Mouse (Mus musculus) forebrain, embryonic 10.5 days (tissue): ENCODE measurements at regions not wholly inside any gene's neighbourhood (a gene's known extent, or its start where the extent isn't known, plus 50 kb on each side); places are given as distances from the start of the nearest gene placed in this dataset.

Experiments
- DNase-seq: peaks from one replicate; pipeline ENCODE4 v3.0.0-alpha.2; 2017; ENCODE audit warnings: low spot score; ENCODE audit errors: extremely low spot score
- H3K27ac ChIP-seq: fragments of 300-500 bp; sonication (generic); 2 replicates; pipeline ENCODE4 v1.5.1; 2016; ENCODE audit warnings: mild to moderate bottlenecking
- H3K27me3 ChIP-seq: fragments of 300-500 bp; sonication (generic); 2 replicates; pipeline ENCODE4 v1.6.1; 2016; ENCODE audit warnings: mild to moderate bottlenecking; ENCODE audit not compliant: poor library complexity, severe bottlenecking
- H3K36me3 ChIP-seq: fragments of 300-500 bp; sonication (generic); replicated peaks from 2 replicates; pipeline ENCODE4 v1.6.1; 2016; ENCODE audit warnings: mild to moderate bottlenecking, moderate library complexity
- H3K4me1 ChIP-seq: fragments of 300-500 bp; sonication (generic); 2 replicates; pipeline ENCODE4 v1.6.1; 2016
- H3K4me3 ChIP-seq: fragments of 300-500 bp; sonication (generic); 2 replicates; pipeline ENCODE4 v1.5.1; 2016; ENCODE audit warnings: mild to moderate bottlenecking, moderate library complexity
- H3K9me3 ChIP-seq: fragments of 300-500 bp; sonication (generic); 2 replicates; pipeline ENCODE4 v1.6.1; 2016; ENCODE audit warnings: mild to moderate bottlenecking, moderate library complexity
- WGBS: fragments of 180-500 bp; shearing (Covaris S2); methylation state at CpG from one replicate; pipeline ENCODE4 v1.1.7; 2016; 5-methylcytosine and 5-hydroxymethylcytosine counted together

DNA sequence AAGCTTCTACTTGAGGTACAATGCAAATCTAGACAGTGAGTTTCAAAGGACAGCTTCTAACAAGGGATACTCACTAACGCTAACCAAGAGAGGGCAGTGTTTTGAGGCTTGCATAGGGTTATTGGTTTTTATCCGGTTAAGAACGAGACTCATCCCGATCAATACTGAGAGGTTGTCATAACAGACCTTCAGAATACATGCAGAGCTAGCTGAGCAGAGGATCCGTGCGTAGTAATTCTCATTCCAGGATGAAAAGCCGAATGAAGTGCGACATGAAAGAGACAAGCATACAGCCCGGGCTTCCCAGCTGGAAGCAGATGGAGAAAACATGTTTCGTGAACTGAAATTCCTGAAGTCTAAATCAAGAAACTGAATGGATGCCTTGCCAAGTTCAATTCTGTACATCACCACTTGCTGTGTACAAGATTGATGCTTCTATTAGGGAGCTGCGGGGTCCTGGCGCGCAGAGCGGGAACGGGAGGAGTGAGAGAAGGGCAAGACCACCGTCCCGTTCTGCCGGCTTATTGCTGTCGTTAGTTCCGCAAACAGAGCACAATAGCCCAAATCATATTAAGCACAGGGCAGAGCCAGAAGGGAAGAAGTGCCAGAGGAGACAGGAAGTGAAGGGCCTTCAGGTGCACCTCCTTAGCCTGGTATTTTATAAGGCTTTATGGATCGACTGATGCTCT is 65.4 kb upstream of the Tes start:
- no peaks in the 10 kb centered on the region for H3K36me3 ChIP-seq
- H3K4me1 ChIP-seq, result peaks cover 14% of the 10 kb centered on the region
- 78% methylated on average over 21 of the region's 21 CpGs for WGBS
- DNase-seq, result no peak
- H3K4me3 ChIP-seq, result no peak overlapping the region
- peaks cover 4% of the 10 kb centered on the region; the same call in 1 of the 2 replicates for H3K9me3 ChIP-seq
- H3K27me3 ChIP-seq, result peaks cover 19% of the 10 kb centered on the region
- no peak overlapping the region for H3K27ac ChIP-seq

DNA sequence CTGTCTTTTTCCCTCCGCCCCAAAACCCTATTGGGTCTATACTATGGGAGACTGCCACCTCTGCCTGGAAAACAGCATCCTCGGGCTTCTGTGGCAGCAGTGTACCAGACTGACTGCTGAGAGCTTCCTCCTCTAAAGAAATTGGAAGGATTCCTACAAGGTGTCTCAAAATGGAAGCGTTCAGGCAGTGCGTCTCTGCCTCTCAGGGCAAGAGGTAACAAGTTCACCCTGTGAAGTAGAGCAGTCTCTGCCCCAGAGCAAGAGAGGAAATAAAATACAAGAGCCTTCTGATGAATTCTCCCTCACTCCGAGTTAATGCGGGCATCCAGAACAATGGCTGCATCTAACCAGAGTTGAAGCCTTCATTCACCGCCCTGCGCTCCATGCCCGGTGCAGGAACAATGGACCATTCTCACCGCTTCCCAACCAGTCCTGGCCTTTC is 69.4 kb upstream of the Tes start:
- no peaks in the 10 kb centered on the region for H3K36me3 ChIP-seq
- peaks cover 25% of the 10 kb centered on the region for H3K4me1 ChIP-seq
- no peaks in the 10 kb centered on the region for H3K9me3 ChIP-seq
- H3K27me3 ChIP-seq, result peaks cover 48% of the 10 kb centered on the region
- 8% methylated on average over 10 of the region's 10 CpGs for WGBS
- H3K27ac ChIP-seq, result peak overlapping the region; percentile 67
- peak overlapping the region; percentile 41 for H3K4me3 ChIP-seq
- DNase-seq, result peak; percentile 33

- peak; percentile 34 for DNase-seq
- Histone ChIP-seq H3K4me3 (peak overlapping the region; percentile 16; the same call in 1 of the 2 replicates), H3K36me3 (no peaks in the 10 kb centered on the region), H3K4me1 (peaks cover 23% of the 10 kb centered on the region), H3K27ac (no peak overlapping the region), H3K27me3 (peaks cover 53% of the 10 kb centered on the region), H3K9me3 (no peaks in the 10 kb centered on the region)
- 6% methylated on average over 8 of the region's 8 CpGs for WGBS
These were observed 70.2 kb upstream of the Tes start for GRCm38 (mm10) chr6:16994711-16995110.

- Histone ChIP-seq H3K36me3 (no peaks in the 10 kb centered on the region), H3K4me3 (no peak overlapping the region; the same call in 1 of the 2 replicates), H3K4me1 (peaks cover 22% of the 10 kb centered on the region), H3K9me3 (no peaks in the 10 kb centered on the region), H3K27me3 (peaks cover 60% of the 10 kb centered on the region), H3K27ac (no peak overlapping the region)
- no peak for DNase-seq
- WGBS, result 48% methylated on average over 15 of the region's 15 CpGs
These were observed 72.9 kb upstream of the Tes start for GRCm38 (mm10) chr6:16991996-16992591.

DNA sequence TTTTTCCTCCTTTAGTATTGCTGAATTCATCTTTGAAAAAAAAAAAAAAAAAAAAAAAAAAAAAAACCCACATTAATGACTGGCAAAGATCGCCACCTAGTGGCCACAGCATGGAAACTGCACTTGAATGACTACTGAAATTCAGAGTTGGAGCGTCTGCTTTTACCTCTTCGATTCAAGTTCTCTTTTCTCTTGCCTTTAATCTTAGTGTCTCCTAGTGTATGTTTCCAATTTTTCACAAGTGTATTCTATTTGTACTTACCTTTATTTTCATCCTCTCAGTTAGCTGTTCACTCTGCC is 79.9 kb upstream of the Tfec start:
- Histone ChIP-seq H3K4me1 (no peaks in the 10 kb centered on the region), H3K4me3 (no peak overlapping the region), H3K36me3 (no peaks in the 10 kb centered on the region), H3K9me3 (no peaks in the 10 kb centered on the region), H3K27me3 (peaks cover 12% of the 10 kb centered on the region; the same call in 1 of the 2 replicates), H3K27ac (no peak overlapping the region)
- DNase-seq, result no peak
- WGBS, result 39% methylated on average over 3 of the region's 3 CpGs

DNA sequence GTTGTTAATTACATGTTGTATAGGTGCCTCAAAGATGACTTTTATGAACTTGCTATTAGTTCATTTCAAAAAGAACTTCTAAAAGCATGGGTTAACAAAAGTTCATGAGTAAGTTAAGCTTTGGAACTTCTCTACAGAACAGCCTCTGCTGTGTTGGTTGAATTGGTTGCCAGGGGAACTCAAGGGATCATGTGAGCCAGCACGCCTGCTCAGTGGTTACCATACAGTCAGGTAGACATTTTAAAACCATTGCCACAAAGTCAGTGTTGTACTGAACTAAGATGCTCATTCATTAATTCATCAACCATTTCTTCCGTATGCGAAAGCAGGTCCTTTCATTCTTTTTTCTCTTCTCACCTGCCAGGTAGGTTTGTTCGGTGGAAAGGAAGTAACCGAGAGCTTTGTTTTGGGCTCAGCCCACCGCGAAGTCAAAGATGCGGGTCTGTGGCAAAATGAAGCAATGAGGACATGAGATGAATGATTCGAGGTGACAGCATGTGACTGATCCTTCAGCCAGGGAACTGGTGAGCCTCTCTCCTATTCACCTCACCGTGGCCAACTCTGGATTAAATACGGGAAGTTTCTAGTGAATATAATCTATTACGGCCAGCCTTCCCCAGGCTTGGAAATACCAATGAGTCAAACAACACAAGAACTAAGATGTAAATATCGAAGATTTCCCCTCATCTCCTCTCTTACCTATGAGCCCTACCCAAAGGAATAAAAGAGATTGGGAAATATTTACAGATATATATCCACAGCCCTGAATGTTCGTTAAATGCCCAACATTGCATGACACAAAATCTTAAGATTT is 79.4 kb upstream of the Tfec start:
- Histone ChIP-seq H3K36me3 (no peaks in the 10 kb centered on the region), H3K9me3 (no peaks in the 10 kb centered on the region), H3K4me3 (no peak overlapping the region), H3K27ac (no peak overlapping the region), H3K27me3 (peaks cover 12% of the 10 kb centered on the region; the same call in 1 of the 2 replicates), H3K4me1 (no peaks in the 10 kb centered on the region)
- no peak for DNase-seq
- 66% methylated on average over 14 of the region's 14 CpGs for WGBS

DNA sequence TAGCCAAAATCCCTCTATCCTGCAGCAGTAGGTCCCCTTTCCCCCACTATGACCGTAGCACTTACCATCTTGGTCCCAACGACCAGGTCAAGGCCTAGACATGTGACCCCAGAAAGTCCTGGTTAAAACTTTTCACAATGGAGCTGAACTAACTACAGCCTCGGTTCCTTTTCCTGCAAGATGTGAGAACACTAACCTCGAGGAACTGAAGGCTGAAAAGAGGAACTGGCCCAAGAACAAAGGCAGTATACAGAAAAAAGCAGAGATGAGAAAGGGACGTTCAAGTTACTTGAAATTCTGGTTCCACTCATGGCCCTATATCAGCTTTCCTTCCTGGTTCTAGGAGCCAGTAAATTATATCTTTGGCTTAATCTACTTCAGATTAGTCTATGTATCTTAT is 67.4 kb upstream of the Tfec start:
- WGBS, result 78% methylated on average over 5 of the region's 5 CpGs
- H3K27me3 ChIP-seq, result no peaks in the 10 kb centered on the region

DNA sequence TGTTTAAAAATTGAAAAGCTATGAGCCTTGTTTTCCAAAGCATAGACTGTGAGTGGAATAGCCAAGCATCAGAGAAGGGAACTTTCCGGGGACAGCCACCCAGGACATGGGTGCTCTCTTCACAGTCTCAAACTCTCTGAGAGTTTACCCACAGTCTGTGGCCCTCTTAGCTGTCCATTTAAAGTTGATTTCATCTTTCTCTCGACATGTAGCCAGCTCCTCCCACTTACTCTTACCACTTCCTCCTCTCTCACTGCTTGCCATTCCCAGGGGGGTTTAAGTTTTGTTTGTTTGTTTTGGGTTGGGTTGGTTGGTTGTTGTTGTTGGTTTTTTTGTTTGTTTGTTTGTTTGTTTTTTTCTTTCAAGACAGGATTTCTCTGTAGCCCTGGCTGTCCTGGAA is 66.1 kb upstream of the Tfec start:
- DNase-seq, result no peak
- WGBS, result 82% methylated on average over 2 of the region's 2 CpGs
- Histone ChIP-seq H3K36me3 (no peaks in the 10 kb centered on the region), H3K4me1 (no peaks in the 10 kb centered on the region), H3K27me3 (no peaks in the 10 kb centered on the region), H3K27ac (no peak overlapping the region), H3K4me3 (no peak overlapping the region), H3K9me3 (no peaks in the 10 kb centered on the region)

More for the DNA sequence above, 67.4 kb upstream of the Tfec start:
- H3K27ac ChIP-seq, result no peak overlapping the region
- no peaks in the 10 kb centered on the region for H3K36me3 ChIP-seq
- no peak for DNase-seq
- H3K9me3 ChIP-seq, result no peaks in the 10 kb centered on the region
- no peaks in the 10 kb centered on the region for H3K4me1 ChIP-seq
- no peak overlapping the region for H3K4me3 ChIP-seq

- no peaks in the 10 kb centered on the region for H3K27me3 ChIP-seq
- 84% methylated on average over 3 of the region's 3 CpGs for WGBS
- no peak overlapping the region for H3K4me3 ChIP-seq
- no peaks in the 10 kb centered on the region for H3K9me3 ChIP-seq
- no peaks in the 10 kb centered on the region for H3K4me1 ChIP-seq
- no peak overlapping the region for H3K27ac ChIP-seq
- no peak for DNase-seq
- no peaks in the 10 kb centered on the region for H3K36me3 ChIP-seq
These were observed 65.7 kb upstream of the Tfec start for GRCm38 (mm10) chr6:16963958-16964357.

GRCm38 (mm10) chr6:16958102-16958501 is 59.9 kb upstream of the Tfec start:
- H3K4me1 ChIP-seq, result no peaks in the 10 kb centered on the region
- no peaks in the 10 kb centered on the region for H3K9me3 ChIP-seq
- H3K4me3 ChIP-seq, result no peak overlapping the region
- no peaks in the 10 kb centered on the region for H3K36me3 ChIP-seq
- no peaks in the 10 kb centered on the region for H3K27me3 ChIP-seq
- WGBS, result 91% methylated on average over 3 of the region's 3 CpGs
- H3K27ac ChIP-seq, result no peak overlapping the region
- no peak for DNase-seq

DNA sequence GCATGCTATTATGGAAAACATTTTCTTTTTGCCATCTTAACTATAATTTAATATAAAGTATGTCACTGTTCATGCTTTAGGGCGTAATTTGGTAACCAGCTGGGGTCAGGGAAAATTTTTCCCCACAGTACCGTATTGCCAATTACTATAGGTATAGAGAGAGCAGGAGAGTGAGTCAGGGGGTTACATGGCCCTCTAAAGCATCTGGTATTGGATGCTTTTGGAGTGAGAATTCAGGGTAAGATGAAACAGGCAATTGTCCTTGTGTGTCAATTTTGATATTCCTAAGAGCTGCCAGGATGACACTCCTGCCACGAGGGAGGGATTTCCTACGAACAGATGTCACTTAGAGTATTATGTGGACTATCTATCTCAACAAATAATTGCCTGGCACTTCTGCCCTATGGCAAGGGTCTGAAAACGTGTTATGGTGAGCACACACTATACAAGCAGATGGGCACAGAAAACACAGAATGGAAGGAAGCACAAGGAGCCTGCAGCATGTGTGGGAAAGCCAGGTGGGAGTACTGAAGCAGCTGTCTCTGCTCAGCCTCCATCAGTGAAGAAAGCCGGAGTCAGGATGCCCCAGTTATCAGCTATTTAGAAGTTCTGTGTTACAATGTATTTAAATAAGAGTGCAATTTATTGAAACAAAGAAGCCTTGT is 58.7 kb upstream of the Tfec start:
- Histone ChIP-seq H3K9me3 (no peaks in the 10 kb centered on the region), H3K36me3 (no peaks in the 10 kb centered on the region), H3K4me1 (no peaks in the 10 kb centered on the region), H3K27me3 (no peaks in the 10 kb centered on the region), H3K27ac (no peak overlapping the region), H3K4me3 (no peak overlapping the region)
- WGBS, result 83% methylated on average over 6 of the region's 6 CpGs
- DNase-seq, result no peak
